Mouse (Mus musculus): ENCODE measurements around the gene Ccne1.

Ccne1 gene

GRCm38 (mm10) chr7:38054246-38054645 is 53.1 kb downstream of the Ccne1 start:
- DNase-seq (ENCODE audit: low spot score in 2 of 2) = no peak
